Mouse (Mus musculus) left cerebral cortex, postnatal 14 days (tissue): Measurements from ENCODE around the gene Rgs6. TPM values are rescaled to one million over a fixed set of nuclear protein-coding genes. Genes with fewer than 3 reads are reported as not detected.

Experiments used
- DNase-seq, 2 experiments: peaks; one replicate each; pipeline ENCODE4 v3.0.0; 2021 to 2022; ENCODE audit warnings: low spot score in 2 of 2, mixed read lengths in 1 of 2
- intact Hi-C: fragments of 180-260 bp; cut with DNase I; formaldehyde crosslinking; loops from one replicate; pipeline ENCODE4 v1.15.1; 2025
- total RNA-seq, 2 experiments: library from RNA; stranded (reverse); gene quantifications; 2 replicates each; pipeline ENCODE4 v1.2.3; 2021

The Rgs6 gene
- total RNA-seq, 2 experiments from 2014 or later, result 83.3 to 119 TPM

- intact Hi-C loops, result no loop called here
- peak; percentile 52 to 58 for DNase-seq
Measured at GRCm38 (mm10) chr12:83045001-83045531, 457.0 kb downstream of the Rgs6 start.

- intact Hi-C loops, result no loop called here
- DNase-seq, result no peak
Measured at GRCm38 (mm10) chr12:83046734-83047133, 458.6 kb downstream of the Rgs6 start.

- intact Hi-C loops, result no loop called here
Measured at GRCm38 (mm10) chr12:83047710-83048109, 459.6 kb downstream of the Rgs6 start.

GRCm38 (mm10) chr12:83050514-83050913 lies 462.4 kb downstream of the Rgs6 start:
- intact Hi-C loops, result no loop called here
- no peak for DNase-seq

More at GRCm38 (mm10) chr12:83047710-83048109, 459.6 kb downstream of the Rgs6 start:
- DNase-seq, result no peak

DNA sequence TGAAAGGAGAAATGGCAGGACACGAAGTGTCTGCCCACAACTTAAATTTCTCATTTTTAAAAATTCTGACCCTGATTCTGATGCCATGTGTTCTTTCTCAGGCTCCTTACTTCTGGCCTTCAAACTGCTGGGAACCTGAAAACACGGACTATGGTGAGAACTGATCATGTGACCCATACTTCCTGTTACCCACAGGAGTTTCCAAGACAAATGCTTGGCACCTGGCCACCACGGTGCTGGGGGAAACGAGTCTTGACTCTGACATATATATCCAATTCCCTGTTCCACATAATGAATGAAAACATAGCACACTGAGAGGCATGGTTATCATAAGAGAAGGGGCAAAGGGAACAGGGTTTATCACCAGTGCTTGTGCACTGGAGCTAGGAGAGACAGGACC lies 464.3 kb downstream of the Rgs6 start:
- no peak for DNase-seq
- intact Hi-C loops, result no loop called here

DNA sequence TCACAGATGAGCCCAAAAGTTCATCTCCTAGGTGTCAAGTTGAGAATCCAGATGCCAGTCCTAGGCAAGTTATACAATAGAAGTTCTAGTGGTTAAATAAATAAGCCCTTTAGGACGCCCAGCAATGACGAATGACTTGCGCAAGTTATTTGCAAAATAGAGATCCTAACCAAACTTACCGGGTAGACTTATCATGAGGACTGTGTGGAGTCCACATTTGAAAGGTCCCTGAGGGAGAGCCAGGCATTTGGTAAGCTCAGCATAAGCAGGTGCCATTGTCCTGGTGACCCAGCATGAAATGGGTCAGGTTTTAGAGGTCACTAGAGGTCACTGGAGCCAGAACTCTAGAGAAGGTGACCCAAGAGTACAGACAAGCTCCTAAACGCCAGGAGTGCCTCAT lies 467.6 kb downstream of the Rgs6 start:
- no peak for DNase-seq
- intact Hi-C loops, result no loop called here

GRCm38 (mm10) chr12:83066426-83066825 lies 478.3 kb downstream of the Rgs6 start:
- no peak for DNase-seq
- intact Hi-C loops, result no loop called here

DNA sequence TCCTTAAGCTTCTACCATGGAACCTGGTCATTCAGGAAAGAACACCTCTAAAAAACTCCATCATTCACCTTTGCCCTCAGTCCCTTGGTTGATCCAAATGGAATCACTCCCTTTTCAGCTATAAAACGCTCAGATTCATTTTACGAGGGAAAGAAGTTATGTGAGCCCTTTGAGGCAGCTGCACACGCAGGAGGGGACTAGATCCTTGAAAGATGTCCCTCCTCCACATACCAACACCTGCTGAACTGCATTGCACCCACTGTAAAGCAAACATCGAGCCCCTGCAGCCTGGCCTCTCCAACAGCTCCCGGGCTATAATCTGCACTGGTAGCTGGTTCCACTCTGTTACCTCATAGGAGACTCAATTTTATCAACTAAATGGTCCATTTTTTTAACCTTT lies 482.8 kb downstream of the Rgs6 start:
- DNase-seq, result no peak
- intact Hi-C loops, result no loop called here

GRCm38 (mm10) chr12:83072181-83072887 lies 484.2 kb downstream of the Rgs6 start:
- intact Hi-C loops, result no loop called here
- peak in 1 of 2 experiments; percentile 28 for DNase-seq

GRCm38 (mm10) chr12:83072951-83073878 lies 485.1 kb downstream of the Rgs6 start:
- intact Hi-C loops, result no loop called here
- no peak for DNase-seq

DNA sequence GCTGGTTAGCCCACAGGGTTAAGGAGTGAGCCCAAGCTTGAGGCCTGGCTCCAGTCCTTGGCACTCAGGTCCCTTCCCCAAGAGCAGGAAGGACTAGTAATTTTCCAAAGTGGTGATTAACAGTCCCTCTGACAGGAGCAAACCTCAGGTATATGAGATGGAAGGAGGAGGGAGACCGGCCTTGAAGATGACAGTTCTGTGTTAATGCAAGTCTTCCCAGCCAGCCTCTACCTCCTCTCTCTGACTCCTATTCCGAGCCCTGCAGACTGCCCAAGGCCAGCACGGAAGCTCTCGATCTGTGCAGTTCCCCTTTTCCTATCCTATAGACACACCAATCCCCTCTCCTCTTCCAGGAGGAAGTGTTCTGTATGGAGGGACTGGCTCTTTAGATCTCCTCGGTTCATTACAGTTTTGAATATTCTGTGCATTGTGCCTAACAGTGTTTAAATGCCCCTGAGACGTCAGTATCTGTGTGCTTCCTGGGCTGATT lies 485.8 kb downstream of the Rgs6 start:
- intact Hi-C loops, result no loop called here
- DNase-seq, result no peak

DNA sequence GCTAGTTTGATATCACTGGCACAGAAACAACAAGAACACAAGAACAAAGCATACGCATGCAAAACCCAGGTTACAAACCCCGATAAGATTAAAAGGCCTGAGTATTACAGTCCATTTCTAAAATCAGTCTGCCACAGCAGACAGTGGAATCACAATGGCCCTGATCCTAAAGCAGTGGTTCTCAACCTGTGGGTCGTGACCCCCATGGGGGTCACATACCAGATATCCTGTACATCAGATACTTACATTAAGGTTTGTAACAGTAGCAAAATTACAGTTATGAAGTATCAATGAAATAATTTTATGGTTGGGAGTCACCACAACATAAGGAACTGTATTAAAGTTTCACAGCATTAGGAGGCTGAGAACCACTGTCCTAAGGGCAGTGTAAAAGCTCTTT lies 488.1 kb downstream of the Rgs6 start:
- intact Hi-C loops, result no loop called here
- no peak for DNase-seq

- intact Hi-C loops, result no loop called here
- no peak for DNase-seq
Measured at GRCm38 (mm10) chr12:83077486-83077885, 489.4 kb downstream of the Rgs6 start.

DNA sequence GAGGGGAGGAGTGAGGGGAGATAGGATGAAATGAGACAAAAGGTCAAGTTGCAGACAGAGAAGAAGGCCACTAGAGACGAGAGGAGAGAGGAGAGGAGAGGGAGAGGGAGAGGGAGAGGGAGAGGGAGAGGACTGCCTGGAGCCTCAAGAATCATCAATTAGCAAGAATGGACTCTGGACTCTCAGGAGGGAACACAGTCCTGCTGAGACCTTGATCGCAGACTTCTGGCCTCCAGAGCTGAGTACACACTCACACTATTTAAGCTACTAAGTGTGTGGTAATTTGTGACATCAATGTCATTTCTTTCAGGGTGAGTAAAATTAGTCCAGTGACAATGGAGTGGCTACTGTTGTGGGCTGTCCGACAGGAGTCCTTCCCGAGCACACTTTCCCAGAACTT lies 495.3 kb downstream of the Rgs6 start:
- intact Hi-C loops, result no loop called here
- no peak for DNase-seq

- DNase-seq, result no peak
- intact Hi-C loops, result no loop called here
Measured at GRCm38 (mm10) chr12:83084614-83085013, 496.5 kb downstream of the Rgs6 start.

GRCm38 (mm10) chr12:83087010-83087409 lies 498.9 kb downstream of the Rgs6 start:
- intact Hi-C loops, result no loop called here
- no peak for DNase-seq

GRCm38 (mm10) chr12:83087555-83087954 lies 499.5 kb downstream of the Rgs6 start:
- DNase-seq, result no peak
- intact Hi-C loops, result no loop called here

DNA sequence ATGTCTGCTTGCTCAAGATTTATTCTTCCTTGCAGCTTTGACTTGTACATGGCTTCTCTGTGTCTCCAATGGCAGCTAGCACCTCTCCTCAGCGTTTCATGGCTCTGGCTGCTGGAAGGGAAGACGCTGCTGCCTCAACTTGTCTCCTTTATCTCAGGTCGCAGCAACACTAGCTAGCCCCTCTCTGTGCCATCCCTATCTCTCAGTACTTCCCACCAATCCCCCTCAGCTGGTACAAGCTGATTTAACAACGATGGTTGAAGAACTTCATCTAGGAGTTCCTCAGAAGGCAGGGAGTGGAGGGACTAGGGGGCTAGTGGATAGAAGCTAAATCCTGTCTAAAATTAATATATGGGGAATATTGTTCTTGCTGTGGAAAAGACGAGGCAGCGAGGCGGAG lies 503.9 kb downstream of the Rgs6 start:
- intact Hi-C loops, result no loop called here

DNA sequence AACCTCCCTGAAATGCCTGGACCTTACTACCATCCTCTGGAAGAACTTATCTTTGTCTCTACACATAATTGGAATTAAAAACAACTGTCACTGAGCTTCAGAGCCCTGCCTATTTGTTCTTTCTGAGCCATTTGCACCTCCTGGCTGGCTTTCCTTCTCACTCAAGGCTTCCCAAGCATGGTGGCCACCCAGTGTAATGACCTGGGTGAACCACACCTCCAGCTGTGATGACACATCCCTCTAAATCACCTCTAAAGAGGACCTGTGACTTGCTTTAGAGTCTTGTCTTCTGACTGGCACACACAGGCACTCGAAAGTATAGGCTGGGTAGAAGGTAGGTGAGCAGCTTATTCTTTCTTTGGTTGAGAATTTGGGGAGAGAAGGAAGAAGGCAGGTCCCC lies 509.7 kb downstream of the Rgs6 start:
- no peak for DNase-seq

More for the DNA sequence above, 503.9 kb downstream of the Rgs6 start:
- DNase-seq, result no peak

GRCm38 (mm10) chr12:83098646-83099371 lies 510.7 kb downstream of the Rgs6 start:
- DNase-seq, result peak in 1 of 2 experiments; percentile 24
- intact Hi-C loops, result no loop called here

More for the DNA sequence above, 509.7 kb downstream of the Rgs6 start:
- intact Hi-C loops, result no loop called here
